Mouse (Mus musculus) liver, embryonic 11.5 days (tissue): ENCODE data around the gene Pum1. TPM values are rescaled to one million over a fixed set of nuclear protein-coding genes. Genes with fewer than 3 reads are reported as not detected.
A peak's percentile ranks its signal among the peaks of the same experiment; 100 is the strongest.

ENCODE experiments used
- ATAC-seq: fragments of 200-750 bp; cut with Nextera tagmentation; replicated peaks from 2 replicates; pipeline ENCODE4 v1.8.0; 2017; ENCODE audit warnings: moderate number of reproducible peaks, mild to moderate bottlenecking, moderate TSS enrichment, moderate library complexity; ENCODE audit not compliant: low FRiP score
- DNase-seq: peaks from one replicate; pipeline ENCODE4 v3.0.0-alpha.2; 2017; ENCODE audit warnings: low spot score
- H3K27ac ChIP-seq: fragments of 300-500 bp; sonication (generic); 2 replicates; pipeline ENCODE4 v1.5.1; 2014; ENCODE audit warnings: mild to moderate bottlenecking, low read depth, low read length, control low read depth
- H3K27me3 ChIP-seq: fragments of 300-500 bp; sonication (generic); replicated peaks from 2 replicates; pipeline ENCODE4 v1.6.1; 2014; ENCODE audit warnings: low read length, mixed read lengths; ENCODE audit not compliant: control insufficient read depth, insufficient read depth
- H3K36me3 ChIP-seq: fragments of 300-500 bp; sonication (generic); 2 replicates; pipeline ENCODE4 v1.6.1; 2014; ENCODE audit warnings: mild to moderate bottlenecking, low read length, moderate library complexity, mixed read lengths; ENCODE audit not compliant: control insufficient read depth, insufficient read depth
- H3K4me1 ChIP-seq: fragments of 300-500 bp; sonication (generic); replicated peaks from 2 replicates; pipeline ENCODE4 v1.6.1; 2014; ENCODE audit warnings: low read length, mixed read lengths; ENCODE audit not compliant: control insufficient read depth, insufficient read depth
- H3K4me2 ChIP-seq: fragments of 300-500 bp; sonication (generic); 2 replicates; pipeline ENCODE4 v1.6.1; 2014; ENCODE audit warnings: mild to moderate bottlenecking, control low read depth, moderate library complexity
- H3K4me3 ChIP-seq: fragments of 300-500 bp; sonication (generic); 2 replicates; pipeline ENCODE4 v1.5.1; 2014; ENCODE audit warnings: low read depth, low read length, control low read depth
- H3K9ac ChIP-seq: fragments of 300-500 bp; sonication (generic); 2 replicates; pipeline ENCODE4 v1.6.1; 2014; ENCODE audit warnings: low read depth, low read length, control low read depth
- H3K9me3 ChIP-seq: fragments of 300-500 bp; sonication (generic); 2 replicates; pipeline ENCODE4 v1.6.1; 2016; ENCODE audit warnings: low read length, inconsistent platforms, mixed read lengths; ENCODE audit not compliant: control insufficient read depth
- WGBS: fragments of 180-500 bp; shearing (Covaris S2); extraction: QIAGEN DNeasy Blood & Tissue Kit; methylation state at CpG from one replicate; pipeline ENCODE4 v1.1.7; 2014; 5-methylcytosine and 5-hydroxymethylcytosine counted together
- polyA plus RNA-seq: library from polyadenylated mRNA; unstranded; fragments of >200 nt; fragmentation: Nextera tagmentation; extraction: Ambion mirVana; gene quantifications from 2 replicates; pipeline ENCODE4 v1.2.1, GENCODE M21; 2014

The Pum1 gene
- polyA plus RNA-seq, 1 experiment from 2014 or later: 61.4 TPM

- Histone ChIP-seq H3K9me3 (no peaks in the 10 kb centered on the region), H3K36me3 (no peaks in the 10 kb centered on the region), H3K4me2 (no peak overlapping the region), H3K27me3 (no peaks in the 10 kb centered on the region), H3K27ac (no peak overlapping the region), H3K9ac (no peak overlapping the region), H3K4me3 (no peak overlapping the region), H3K4me1 (0 out of 2 replicates have a peak, but pooled peaks cover 3% of the 10 kb centered on the region)
- DNase-seq (no peak), ATAC-seq (no peak)
- WGBS: 46% methylated on average over 2 of the region's 2 CpGs
These were observed 150.8 kb downstream of the Pum1 start for GRCm38 (mm10) chr4:130813958-130814357.

- Histone ChIP-seq H3K9ac (no peak overlapping the region), H3K4me3 (no peak overlapping the region), H3K27me3 (no peaks in the 10 kb centered on the region), H3K4me1 (0 out of 2 replicates have a peak, but pooled peaks cover 3% of the 10 kb centered on the region), H3K9me3 (no peaks in the 10 kb centered on the region), H3K36me3 (no peaks in the 10 kb centered on the region), H3K27ac (no peak overlapping the region), H3K4me2 (no peak overlapping the region)
- ATAC-seq (no peak), DNase-seq (no peak)
- 76% methylated on average over 8 of the region's 8 CpGs for WGBS
These were observed 151.7 kb downstream of the Pum1 start for GRCm38 (mm10) chr4:130814742-130815330.

- Histone ChIP-seq H3K4me3 (no peak overlapping the region), H3K4me2 (no peak overlapping the region), H3K4me1 (0 out of 2 replicates have a peak, but pooled peaks cover 3% of the 10 kb centered on the region), H3K9ac (no peak overlapping the region), H3K27me3 (no peaks in the 10 kb centered on the region), H3K9me3 (no peaks in the 10 kb centered on the region), H3K36me3 (no peaks in the 10 kb centered on the region), H3K27ac (no peak overlapping the region)
- 84% methylated on average over 8 of the region's 8 CpGs for WGBS
- no peak for DNase-seq
- no peak for ATAC-seq
These were observed 152.7 kb downstream of the Pum1 start for GRCm38 (mm10) chr4:130815860-130816259.

GRCm38 (mm10) chr4:130819806-130820205, 156.7 kb downstream of the Pum1 start:
- Histone ChIP-seq H3K27ac (no peak overlapping the region), H3K4me3 (no peak overlapping the region), H3K36me3 (0 out of 2 replicates have a peak, but pooled peaks cover 3% of the 10 kb centered on the region), H3K4me2 (no peak overlapping the region), H3K27me3 (no peaks in the 10 kb centered on the region), H3K9ac (no peak overlapping the region), H3K9me3 (no peaks in the 10 kb centered on the region), H3K4me1 (no peaks in the 10 kb centered on the region)
- 78% methylated on average over 3 of the region's 3 CpGs for WGBS
- ATAC-seq (no peak), DNase-seq (no peak)

- Histone ChIP-seq H3K9ac (no peak overlapping the region), H3K27ac (no peak overlapping the region), H3K27me3 (no peaks in the 10 kb centered on the region), H3K9me3 (no peaks in the 10 kb centered on the region), H3K36me3 (0 out of 2 replicates have a peak, but pooled peaks cover 3% of the 10 kb centered on the region), H3K4me2 (no peak overlapping the region), H3K4me3 (no peak overlapping the region), H3K4me1 (no peaks in the 10 kb centered on the region)
- ATAC-seq: no peak
- DNase-seq: no peak
- WGBS: 61% methylated on average over 7 of the region's 7 CpGs
These were observed 157.6 kb downstream of the Pum1 start for GRCm38 (mm10) chr4:130820594-130821255.

GRCm38 (mm10) chr4:130828851-130829673, 165.9 kb downstream of the Pum1 start:
- DNase-seq (no peak), ATAC-seq (peak; percentile 41; the same call in 1 of the 2 replicates)
- Histone ChIP-seq H3K9me3 (no peaks in the 10 kb centered on the region), H3K9ac (no peak overlapping the region), H3K27me3 (no peaks in the 10 kb centered on the region), H3K4me2 (peak overlapping the region; percentile 13; the same call in 1 of the 2 replicates), H3K36me3 (no peaks in the 10 kb centered on the region), H3K4me1 (0 out of 2 replicates have a peak, but pooled peaks cover 4% of the 10 kb centered on the region), H3K4me3 (no peak overlapping the region), H3K27ac (no peak overlapping the region)
- 21% methylated on average over 18 of the region's 18 CpGs for WGBS

Other genes with a start within 250 kb of the Pum1 start
- gene Nkain1, start 89.1 kb upstream of the Pum1 start, polyA plus RNA-seq: 1.3 and 1.8 TPM in 2 replicates
- gene Sdc3, start 129.2 kb downstream of the Pum1 start, polyA plus RNA-seq: 11.4 and 12.1 TPM in 2 replicates
- 87.2 and 93.3 TPM in 2 replicates for gene Laptm5, start 249.8 kb downstream of the Pum1 start, polyA plus RNA-seq